20 mouse cellular contexts compared by ENCODE assay signal in the genomic region with DNA sequence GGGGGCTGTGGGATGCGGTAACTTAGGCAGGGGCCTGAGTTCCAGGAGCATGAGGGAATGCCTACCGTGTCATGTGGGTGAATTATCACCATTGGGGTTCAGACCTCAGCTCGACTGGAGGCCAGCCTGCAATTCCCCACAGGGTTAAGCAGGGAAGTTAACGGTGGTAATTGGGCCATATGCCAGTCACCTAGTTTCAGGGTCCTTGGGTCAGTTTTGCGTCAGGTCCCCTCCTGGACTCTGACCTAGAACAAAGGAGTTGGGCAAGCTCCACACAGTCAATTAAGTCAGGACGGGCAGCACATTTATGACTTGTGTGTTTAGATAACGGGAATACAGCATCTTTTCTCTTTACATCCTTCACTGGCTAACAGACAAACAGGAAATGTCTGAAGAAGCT. TPM values are rescaled to one million over a fixed set of nuclear protein-coding genes. Genes with fewer than 3 reads are reported as not detected.
DNase-seq lines count a peak whose midpoint lies in the region; ATAC-seq and TF ChIP-seq lines count a peak whose summit lies in the region.
"Had no signal": no experiment of that assay in that cellular context is flagged by ENCODE, and none has a peak within 500 bp of the region (broad histone marks: within the 10 kb centered on the region; RNA-seq: fewer than 3 reads in every experiment).

No protein-coding gene starts in this region.

- H3K4me1 ChIP-seq in heart, embryonic 15.5 days (replicated peaks) = peaks cover 11% of the 10 kb centered on the region
- H3K4me1 ChIP-seq in liver, adult 2 months (ENCODE audit: control insufficient read depth, insufficient read depth, low read length) = peaks cover 26% of the 10 kb centered on the region
- peaks cover 38% of the 10 kb centered on the region for H3K4me1 ChIP-seq in liver, embryonic 12.5 days
- H3K4me1 ChIP-seq in intestine, embryonic 15.5 days (replicated peaks) = peaks cover 10% of the 10 kb centered on the region
- H3K4me1 ChIP-seq in limb, embryonic 13.5 days = peaks cover 29% of the 10 kb centered on the region

- ATAC-seq in heart, embryonic 15.5 days (replicated peaks; ENCODE audit: insufficient number of reproducible peaks, insufficient read depth, low FRiP score, low read depth) = no peak
- no peak for ATAC-seq in liver, embryonic 12.5 days
- ATAC-seq in intestine, embryonic 15.5 days = peak; percentile 20; the same call in 1 of the 2 replicates
- no peak for ATAC-seq in limb, embryonic 13.5 days (ENCODE audit: low FRiP score, low read depth)
- ATAC-seq: forebrain, embryonic 15.5 days had no signal

- H3K9ac ChIP-seq in heart, embryonic 15.5 days = no peak overlapping the region
- 0 out of 2 replicates have a peak overlapping the region, but pooled peaks have one; percentile 21 for H3K9ac ChIP-seq in liver, adult 2 months (ENCODE audit: low read depth, low read length)
- H3K9ac ChIP-seq in liver, embryonic 12.5 days = no peak overlapping the region
- no peak overlapping the region for H3K9ac ChIP-seq in intestine, embryonic 15.5 days
- H3K9ac ChIP-seq in limb, embryonic 13.5 days = peak overlapping the region; percentile 31; the same call in 1 of the 2 replicates
- H3K9ac ChIP-seq: forebrain, embryonic 15.5 days; liver, embryonic 15.5 days had no signal

- H3K79me2 ChIP-seq in liver, adult 2 months (ENCODE audit: control insufficient read depth, insufficient read depth, low read length) = peaks cover 16% of the 10 kb centered on the region

- H3K27me3 ChIP-seq in heart, embryonic 15.5 days = no peaks in the 10 kb centered on the region
- no peaks in the 10 kb centered on the region for H3K27me3 ChIP-seq in liver, adult 2 months (ENCODE audit: control insufficient read depth, insufficient read depth, low read length)
- no peaks in the 10 kb centered on the region for H3K27me3 ChIP-seq in liver, embryonic 12.5 days (replicated peaks)
- H3K27me3 ChIP-seq in intestine, embryonic 15.5 days (replicated peaks) = no peaks in the 10 kb centered on the region
- no peaks in the 10 kb centered on the region for H3K27me3 ChIP-seq in limb, embryonic 13.5 days
- H3K27me3 ChIP-seq: embryonic facial prominence, embryonic 13.5 days; forebrain, embryonic 15.5 days; hindbrain, embryonic 13.5 days; liver, embryonic 15.5 days; megakaryocyte, embryonic 14.5 days; neural tube, embryonic 13.5 days had no signal

- TF ChIP-seq POLR2A in liver, adult 2 months (IDR thresholded peaks at IDR 0.05; ENCODE audit: extremely low read depth, insufficient read depth, low read length) = no peak

- H3K4me2 ChIP-seq in heart, embryonic 15.5 days = no peak overlapping the region
- H3K4me2 ChIP-seq in liver, embryonic 12.5 days = no peak overlapping the region
- no peak overlapping the region for H3K4me2 ChIP-seq in intestine, embryonic 15.5 days (replicated peaks)
- no peak overlapping the region; the same call in 1 of the 2 replicates for H3K4me2 ChIP-seq in limb, embryonic 13.5 days (replicated peaks)
- H3K4me2 ChIP-seq: embryonic facial prominence, embryonic 13.5 days; forebrain, embryonic 15.5 days; hindbrain, embryonic 13.5 days; liver, embryonic 15.5 days; neural tube, embryonic 13.5 days had no signal

- 0 out of 2 replicates have a peak overlapping the region, but pooled peaks have one; percentile 20 for H3K27ac ChIP-seq in heart, embryonic 15.5 days
- H3K27ac ChIP-seq in liver, adult 2 months (replicated peaks; ENCODE audit: insufficient read depth, low read depth, low read length) = peak overlapping the region; percentile 87
- H3K27ac ChIP-seq in liver, embryonic 12.5 days = no peak overlapping the region
- no peak overlapping the region for H3K27ac ChIP-seq in intestine, embryonic 15.5 days
- H3K27ac ChIP-seq in limb, embryonic 13.5 days = peak overlapping the region; percentile 79; the same call in 1 of the 2 replicates
- H3K27ac ChIP-seq: embryonic facial prominence, embryonic 13.5 days; forebrain, embryonic 15.5 days; hindbrain, embryonic 13.5 days; liver, embryonic 15.5 days; neural tube, embryonic 13.5 days had no signal

- no peak overlapping the region for H3K4me3 ChIP-seq in heart, embryonic 15.5 days
- H3K4me3 ChIP-seq in liver, adult 2 months (ENCODE audit: insufficient read depth, low read depth, low read length) = no peak overlapping the region
- no peak overlapping the region for H3K4me3 ChIP-seq in liver, embryonic 12.5 days
- no peak overlapping the region for H3K4me3 ChIP-seq in intestine, embryonic 15.5 days (replicated peaks)
- H3K4me3 ChIP-seq in limb, embryonic 13.5 days = no peak overlapping the region
- H3K4me3 ChIP-seq: embryonic facial prominence, embryonic 13.5 days; forebrain, embryonic 15.5 days; hindbrain, embryonic 13.5 days; liver, embryonic 15.5 days; megakaryocyte, embryonic 14.5 days; neural tube, embryonic 13.5 days had no signal

- TF ChIP-seq CTCF in liver, adult 2 months (IDR thresholded peaks at IDR 0.05; ENCODE audit: low read depth, low read length) = no peak

- H3K9me3 ChIP-seq in heart, embryonic 15.5 days (replicated peaks) = no peaks in the 10 kb centered on the region
- H3K9me3 ChIP-seq in liver, embryonic 12.5 days (replicated peaks) = no peaks in the 10 kb centered on the region
- H3K9me3 ChIP-seq in intestine, embryonic 15.5 days = no peaks in the 10 kb centered on the region
- no peaks in the 10 kb centered on the region for H3K9me3 ChIP-seq in limb, embryonic 13.5 days
- H3K9me3 ChIP-seq: embryonic facial prominence, embryonic 13.5 days; forebrain, embryonic 15.5 days; hindbrain, embryonic 13.5 days; liver, embryonic 15.5 days; megakaryocyte, embryonic 14.5 days; neural tube, embryonic 13.5 days had no signal

- 32% methylated on average over 7 of the region's 7 CpGs for WGBS in heart, embryonic 15.5 days
- WGBS in liver, adult 2 months = 12% methylated on average over 7 of the region's 7 CpGs
- WGBS in liver, embryonic 12.5 days (ENCODE audit: insufficient replicate concordance) = 49% methylated on average over 7 of the region's 7 CpGs
- 12% methylated on average over 7 of the region's 7 CpGs for WGBS in intestine, embryonic 15.5 days
- WGBS in limb, embryonic 13.5 days = 19% methylated on average over 7 of the region's 7 CpGs

- DNase-seq in heart, adult 8-10 months (ENCODE audit: low spot score) = no peak
- DNase-seq in liver, adult 2 months (ENCODE audit: extremely low read depth, low read depth, low spot score) = peak; percentile 87
- DNase-seq in frontal cortex, postnatal 14 days (ENCODE audit: low spot score in 2 of 2) = no peak
- DNase-seq in right cerebral cortex, postnatal 14 days = no peak
- DNase-seq: B cell, adult 2 months; cerebellum, adult 2 months; kidney, adult 11 months; midbrain, embryonic 14.5 days; right cerebral cortex, adult 18-20 months; thymus, postnatal 4 days had no signal

- H3K36me3 ChIP-seq in heart, embryonic 15.5 days = no peaks in the 10 kb centered on the region
- no peaks in the 10 kb centered on the region for H3K36me3 ChIP-seq in liver, adult 2 months (ENCODE audit: control insufficient read depth, insufficient read depth, low read length)
- H3K36me3 ChIP-seq in liver, embryonic 12.5 days = peaks cover 6% of the 10 kb centered on the region; the same call in 1 of the 2 replicates
- no peaks in the 10 kb centered on the region for H3K36me3 ChIP-seq in intestine, embryonic 15.5 days
- no peaks in the 10 kb centered on the region for H3K36me3 ChIP-seq in limb, embryonic 13.5 days
- H3K36me3 ChIP-seq: embryonic facial prominence, embryonic 13.5 days; forebrain, embryonic 15.5 days; hindbrain, embryonic 13.5 days; liver, embryonic 15.5 days; neural tube, embryonic 13.5 days had no signal

RNA-seq across cellular contexts. Expression of gene Supt5, which starts 2.8 kb away (rescaled TPM):
- 52.0 and 71.9 TPM in 2 replicates for polyA plus RNA-seq in heart, embryonic 15.5 days (2015; fragmentation: Nextera tagmentation; extraction: Ambion mirVana)
- total RNA-seq in heart, adult 8-10 months (2022) = 10 to 100 TPM; 56.0 to 63.2 (median 57.6) TPM
- total RNA-seq in liver, adult 2 months (2014; rRNA removed) = 15.1 and 20.7 TPM in 2 replicates
- polyA plus RNA-seq in liver, adult 2 months (2012; rRNA removed) = 52.3 and 67.3 TPM in 2 replicates
- polyA plus RNA-seq in liver, embryonic 12.5 days (2016; fragmentation: Nextera tagmentation; extraction: Ambion mirVana) = 54.0 TPM in 2 replicates
- polyA plus RNA-seq in intestine, embryonic 15.5 days (2015; fragmentation: Nextera tagmentation; extraction: Ambion mirVana) = 67.9 and 75.6 TPM in 2 replicates
- polyA plus RNA-seq in limb, embryonic 13.5 days (2015; fragmentation: Nextera tagmentation; extraction: Ambion mirVana) = 98.8 and 106 TPM in 2 replicates

RNA-seq across cellular contexts. Expression of gene Rps16, which starts 9.1 kb away (rescaled TPM):
- 534 and 573 TPM in 2 replicates for polyA plus RNA-seq in heart, embryonic 15.5 days (2015; fragmentation: Nextera tagmentation; extraction: Ambion mirVana)
- total RNA-seq in heart, adult 8-10 months (2022) = 100 to 1,000 TPM; 472 to 574 (median 541) TPM
- total RNA-seq in liver, adult 2 months (2014; rRNA removed) = 110 and 136 TPM in 2 replicates
- polyA plus RNA-seq in liver, adult 2 months (2012; rRNA removed) = 471 and 577 TPM in 2 replicates
- polyA plus RNA-seq in liver, embryonic 12.5 days (2016; fragmentation: Nextera tagmentation; extraction: Ambion mirVana) = 986 and 994 TPM in 2 replicates
- 1,085 and 1,147 TPM in 2 replicates for polyA plus RNA-seq in intestine, embryonic 15.5 days (2015; fragmentation: Nextera tagmentation; extraction: Ambion mirVana)
- polyA plus RNA-seq in limb, embryonic 13.5 days (2015; fragmentation: Nextera tagmentation; extraction: Ambion mirVana) = 908 and 932 TPM in 2 replicates

RNA-seq across cellular contexts. Expression of gene Timm50, which starts 29.5 kb away (rescaled TPM):
- polyA plus RNA-seq in heart, embryonic 15.5 days (2015; fragmentation: Nextera tagmentation; extraction: Ambion mirVana) = 101 and 117 TPM in 2 replicates
- 10 to 100 TPM; 59.2 to 68.5 (median 64.4) TPM for total RNA-seq in heart, adult 8-10 months (2022)
- 22.6 and 24.9 TPM in 2 replicates for total RNA-seq in liver, adult 2 months (2014; rRNA removed)
- polyA plus RNA-seq in liver, adult 2 months (2012; rRNA removed) = 49.4 and 52.6 TPM in 2 replicates
- 137 and 146 TPM in 2 replicates for polyA plus RNA-seq in liver, embryonic 12.5 days (2016; fragmentation: Nextera tagmentation; extraction: Ambion mirVana)
- 165 and 169 TPM in 2 replicates for polyA plus RNA-seq in intestine, embryonic 15.5 days (2015; fragmentation: Nextera tagmentation; extraction: Ambion mirVana)
- 144 and 146 TPM in 2 replicates for polyA plus RNA-seq in limb, embryonic 13.5 days (2015; fragmentation: Nextera tagmentation; extraction: Ambion mirVana)

RNA-seq across cellular contexts. Expression of gene Plekhg2, which starts 31.0 kb away (rescaled TPM):
- 34.3 and 46.7 TPM in 2 replicates for polyA plus RNA-seq in heart, embryonic 15.5 days (2015; fragmentation: Nextera tagmentation; extraction: Ambion mirVana)
- 10 to 100 TPM in 3 of 4 experiments, 1 to 10 TPM in 1; 8.9 to 13.2 (median 11.2) TPM for total RNA-seq in heart, adult 8-10 months (2022)
- 0.65 and 1.3 TPM in 2 replicates for total RNA-seq in liver, adult 2 months (2014; rRNA removed)
- 3.3 and 3.5 TPM in 2 replicates for polyA plus RNA-seq in liver, adult 2 months (2012; rRNA removed)
- polyA plus RNA-seq in liver, embryonic 12.5 days (2016; fragmentation: Nextera tagmentation; extraction: Ambion mirVana) = 13.7 and 14.4 TPM in 2 replicates
- polyA plus RNA-seq in intestine, embryonic 15.5 days (2015; fragmentation: Nextera tagmentation; extraction: Ambion mirVana) = 40.2 and 41.7 TPM in 2 replicates
- 89.5 and 98.3 TPM in 2 replicates for polyA plus RNA-seq in limb, embryonic 13.5 days (2015; fragmentation: Nextera tagmentation; extraction: Ambion mirVana)

RNA-seq across cellular contexts. Expression of gene Zfp36, which starts 38.7 kb away (rescaled TPM):
- 13.6 and 14.7 TPM in 2 replicates for polyA plus RNA-seq in heart, embryonic 15.5 days (2015; fragmentation: Nextera tagmentation; extraction: Ambion mirVana)
- total RNA-seq in heart, adult 8-10 months (2022) = 10 to 100 TPM; 12.2 to 40.6 (median 16.5) TPM
- total RNA-seq in liver, adult 2 months (2014; rRNA removed) = 16.4 and 25.4 TPM in 2 replicates
- polyA plus RNA-seq in liver, adult 2 months (2012; rRNA removed) = 41.1 and 54.3 TPM in 2 replicates
- 7.4 and 7.5 TPM in 2 replicates for polyA plus RNA-seq in liver, embryonic 12.5 days (2016; fragmentation: Nextera tagmentation; extraction: Ambion mirVana)
- polyA plus RNA-seq in intestine, embryonic 15.5 days (2015; fragmentation: Nextera tagmentation; extraction: Ambion mirVana) = 27.2 and 28.1 TPM in 2 replicates
- 8.9 and 10.3 TPM in 2 replicates for polyA plus RNA-seq in limb, embryonic 13.5 days (2015; fragmentation: Nextera tagmentation; extraction: Ambion mirVana)

Comparison
In these comparisons a context has a peak if more than half of its experiments do, and no peak if none do; other contexts are left out.
1. H3K27ac ChIP-seq: peak in heart, embryonic 15.5 days (single experiment), liver, adult 2 months (single experiment) and limb, embryonic 13.5 days (single experiment); none in liver, embryonic 12.5 days (single experiment) and intestine, embryonic 15.5 days (single experiment).
2. H3K9ac ChIP-seq: peak in liver, adult 2 months (single experiment) and limb, embryonic 13.5 days (single experiment); none in heart, embryonic 15.5 days (single experiment), liver, embryonic 12.5 days (single experiment) and intestine, embryonic 15.5 days (single experiment).